Mouse (Mus musculus) kidney, embryonic 15.5 days (tissue): ENCODE results near the gene A430078G23Rik. TPM values are rescaled to one million over a fixed set of nuclear protein-coding genes. Genes with fewer than 3 reads are reported as not detected.

Source experiments
- ATAC-seq: fragments of 200-750 bp; cut with Nextera tagmentation; replicated peaks from 2 replicates; pipeline ENCODE4 v1.8.0; 2017; ENCODE audit warnings: moderate TSS enrichment; ENCODE audit not compliant: low FRiP score
- H3K27ac ChIP-seq: fragments of 300-500 bp; sonication (generic); 2 replicates; pipeline ENCODE4 v1.5.1; 2015; ENCODE audit warnings: mild to moderate bottlenecking, inconsistent platforms
- H3K27me3 ChIP-seq: fragments of 300-500 bp; sonication (generic); 2 replicates; pipeline ENCODE4 v1.6.1; 2015; ENCODE audit warnings: inconsistent platforms
- H3K36me3 ChIP-seq: fragments of 300-500 bp; sonication (generic); 2 replicates; pipeline ENCODE4 v1.6.1; 2015; ENCODE audit warnings: inconsistent platforms
- H3K4me1 ChIP-seq: fragments of 300-500 bp; sonication (generic); 2 replicates; pipeline ENCODE4 v1.6.1; 2015; ENCODE audit warnings: inconsistent platforms
- H3K4me2 ChIP-seq: fragments of 300-500 bp; sonication (generic); 2 replicates; pipeline ENCODE4 v1.6.1; 2015; ENCODE audit warnings: moderate library complexity, mild to moderate bottlenecking, inconsistent platforms
- H3K4me3 ChIP-seq: fragments of 300-500 bp; sonication (generic); replicated peaks from 2 replicates; pipeline ENCODE4 v1.5.1; 2015; ENCODE audit warnings: mild to moderate bottlenecking, inconsistent platforms
- H3K9ac ChIP-seq: fragments of 300-500 bp; sonication (generic); 2 replicates; pipeline ENCODE4 v1.6.1; 2015; ENCODE audit warnings: mild to moderate bottlenecking, inconsistent platforms
- H3K9me3 ChIP-seq: fragments of 300-500 bp; sonication (generic); replicated peaks from 2 replicates; pipeline ENCODE4 v1.6.1; 2016; ENCODE audit warnings: inconsistent platforms
- WGBS: fragments of 180-500 bp; shearing (Covaris S2); methylation state at CpG from one replicate; pipeline ENCODE4 v1.1.7; 2015; ENCODE audit warnings: mixed read lengths; 5-methylcytosine and 5-hydroxymethylcytosine counted together
- polyA plus RNA-seq: library from polyadenylated mRNA; unstranded; fragments of >200 nt; fragmentation: Nextera tagmentation; extraction: Ambion mirVana; gene quantifications from 2 replicates; pipeline ENCODE4 v1.2.1, GENCODE M21; 2015

The A430078G23Rik gene
- polyA plus RNA-seq, 1 experiment from 2014 or later = 0.12 TPM

- H3K4me2 ChIP-seq = no peak overlapping the region
- no peaks in the 10 kb centered on the region for H3K36me3 ChIP-seq
- WGBS = 81% methylated on average over 6 of the region's 6 CpGs
- ATAC-seq = no peak
- H3K9ac ChIP-seq = no peak overlapping the region
- H3K4me1 ChIP-seq = peaks cover 16% of the 10 kb centered on the region; the same call in 1 of the 2 replicates
- no peaks in the 10 kb centered on the region for H3K27me3 ChIP-seq
- no peaks in the 10 kb centered on the region for H3K9me3 ChIP-seq
- no peak overlapping the region for H3K27ac ChIP-seq
- H3K4me3 ChIP-seq = no peak overlapping the region
Observed at GRCm38 (mm10) chr8:3353811-3354442, 712 bp downstream of the A430078G23Rik start.

- no peak overlapping the region for H3K9ac ChIP-seq
Observed at GRCm38 (mm10) chr8:3354443-3354812, 1.2 kb downstream of the A430078G23Rik start.

GRCm38 (mm10) chr8:3355586-3355985 is 2.4 kb downstream of the A430078G23Rik start:
- no peaks in the 10 kb centered on the region for H3K9me3 ChIP-seq
- no peak overlapping the region for H3K4me3 ChIP-seq
- H3K36me3 ChIP-seq = no peaks in the 10 kb centered on the region
- H3K9ac ChIP-seq = no peak overlapping the region
- no peak overlapping the region for H3K4me2 ChIP-seq
- 83% methylated on average over 6 of the region's 6 CpGs for WGBS
- no peak overlapping the region for H3K27ac ChIP-seq
- no peak for ATAC-seq
- no peaks in the 10 kb centered on the region for H3K27me3 ChIP-seq
- peaks cover 11% of the 10 kb centered on the region; the same call in 1 of the 2 replicates for H3K4me1 ChIP-seq

More at GRCm38 (mm10) chr8:3354443-3354812, 1.2 kb downstream of the A430078G23Rik start:
- 61% methylated on average over 5 of the region's 5 CpGs for WGBS
- Histone ChIP-seq H3K4me3 (no peak overlapping the region), H3K4me1 (peaks cover 16% of the 10 kb centered on the region; the same call in 1 of the 2 replicates), H3K4me2 (no peak overlapping the region), H3K36me3 (no peaks in the 10 kb centered on the region), H3K27me3 (no peaks in the 10 kb centered on the region), H3K27ac (no peak overlapping the region), H3K9me3 (no peaks in the 10 kb centered on the region)
- no peak for ATAC-seq

GRCm38 (mm10) chr8:3358060-3358459 is 4.8 kb downstream of the A430078G23Rik start:
- WGBS = 3% methylated on average over 4 of the region's 4 CpGs
- Histone ChIP-seq H3K4me3 (no peak overlapping the region), H3K27ac (no peak overlapping the region), H3K36me3 (no peaks in the 10 kb centered on the region), H3K27me3 (no peaks in the 10 kb centered on the region), H3K9me3 (no peaks in the 10 kb centered on the region), H3K4me2 (no peak overlapping the region), H3K9ac (no peak overlapping the region), H3K4me1 (peaks cover 9% of the 10 kb centered on the region)
- 0 out of 2 replicates have a peak, but pooled peaks have one; percentile 34 for ATAC-seq

GRCm38 (mm10) chr8:3367086-3367485 is 13.9 kb downstream of the A430078G23Rik start:
- no peak overlapping the region for H3K4me2 ChIP-seq
- 88% methylated on average over 5 of the region's 5 CpGs for WGBS
- no peak overlapping the region for H3K9ac ChIP-seq

GRCm38 (mm10) chr8:3368091-3368490 is 14.9 kb downstream of the A430078G23Rik start:
- ATAC-seq = no peak

More at GRCm38 (mm10) chr8:3367086-3367485, 13.9 kb downstream of the A430078G23Rik start:
- Histone ChIP-seq H3K4me1 (peaks cover 5% of the 10 kb centered on the region; the same call in 1 of the 2 replicates), H3K27me3 (no peaks in the 10 kb centered on the region), H3K36me3 (no peaks in the 10 kb centered on the region), H3K4me3 (no peak overlapping the region), H3K27ac (no peak overlapping the region), H3K9me3 (no peaks in the 10 kb centered on the region)
- ATAC-seq = no peak

GRCm38 (mm10) chr8:3375748-3376147 is 22.5 kb downstream of the A430078G23Rik start:
- no peak overlapping the region for H3K27ac ChIP-seq
- no peaks in the 10 kb centered on the region for H3K27me3 ChIP-seq
- H3K9me3 ChIP-seq = no peaks in the 10 kb centered on the region
- H3K4me2 ChIP-seq = no peak overlapping the region
- no peak for ATAC-seq
- no peaks in the 10 kb centered on the region for H3K4me1 ChIP-seq
- H3K4me3 ChIP-seq = no peak overlapping the region
- H3K36me3 ChIP-seq = no peaks in the 10 kb centered on the region
- H3K9ac ChIP-seq = no peak overlapping the region

More at GRCm38 (mm10) chr8:3368091-3368490, 14.9 kb downstream of the A430078G23Rik start:
- H3K27me3 ChIP-seq = no peaks in the 10 kb centered on the region
- no peak overlapping the region for H3K4me3 ChIP-seq
- no peak overlapping the region for H3K27ac ChIP-seq
- 69% methylated on average over 1 of the region's 1 CpGs for WGBS
- H3K9me3 ChIP-seq = no peaks in the 10 kb centered on the region
- no peaks in the 10 kb centered on the region for H3K36me3 ChIP-seq
- no peak overlapping the region for H3K4me2 ChIP-seq
- no peak overlapping the region for H3K9ac ChIP-seq
- no peaks in the 10 kb centered on the region for H3K4me1 ChIP-seq

GRCm38 (mm10) chr8:3376641-3377274 is 23.5 kb downstream of the A430078G23Rik start:
- H3K36me3 ChIP-seq = no peaks in the 10 kb centered on the region
- H3K9ac ChIP-seq = no peak overlapping the region
- no peak for ATAC-seq
- H3K4me3 ChIP-seq = no peak overlapping the region
- no peak overlapping the region for H3K4me2 ChIP-seq
- no peaks in the 10 kb centered on the region for H3K27me3 ChIP-seq
- H3K4me1 ChIP-seq = no peaks in the 10 kb centered on the region
- WGBS = 61% methylated on average over 11 of the region's 11 CpGs
- H3K9me3 ChIP-seq = no peaks in the 10 kb centered on the region
- H3K27ac ChIP-seq = no peak overlapping the region

GRCm38 (mm10) chr8:3387286-3387685 is 34.1 kb downstream of the A430078G23Rik start:
- Histone ChIP-seq H3K4me1 (peaks cover 3% of the 10 kb centered on the region), H3K36me3 (no peaks in the 10 kb centered on the region), H3K27ac (no peak overlapping the region), H3K4me3 (no peak overlapping the region), H3K4me2 (no peak overlapping the region), H3K27me3 (no peaks in the 10 kb centered on the region), H3K9ac (no peak overlapping the region), H3K9me3 (no peaks in the 10 kb centered on the region)
- WGBS = 48% methylated on average over 6 of the region's 6 CpGs
- ATAC-seq = peak; percentile 69; the same call in 1 of the 2 replicates

- Histone ChIP-seq H3K36me3 (no peaks in the 10 kb centered on the region), H3K9ac (no peak overlapping the region), H3K9me3 (no peaks in the 10 kb centered on the region), H3K4me3 (no peak overlapping the region), H3K4me2 (no peak overlapping the region), H3K4me1 (peaks cover 11% of the 10 kb centered on the region), H3K27me3 (no peaks in the 10 kb centered on the region), H3K27ac (no peak overlapping the region)
- no peak for ATAC-seq
- 71% methylated on average over 9 of the region's 9 CpGs for WGBS
Observed at GRCm38 (mm10) chr8:3388591-3389338, 35.5 kb downstream of the A430078G23Rik start.

- Histone ChIP-seq H3K4me1 (peaks cover 17% of the 10 kb centered on the region), H3K27me3 (no peaks in the 10 kb centered on the region), H3K4me2 (no peak overlapping the region), H3K9me3 (no peaks in the 10 kb centered on the region), H3K27ac (no peak overlapping the region), H3K9ac (no peak overlapping the region), H3K4me3 (no peak overlapping the region), H3K36me3 (no peaks in the 10 kb centered on the region)
- ATAC-seq = no peak
- 95% methylated on average over 1 of the region's 1 CpGs for WGBS
Observed at GRCm38 (mm10) chr8:3389506-3389905, 36.3 kb downstream of the A430078G23Rik start.

GRCm38 (mm10) chr8:3392293-3392692 is 39.1 kb downstream of the A430078G23Rik start:
- Histone ChIP-seq H3K27ac (no peak overlapping the region), H3K36me3 (0 out of 2 replicates have a peak, but pooled peaks cover 6% of the 10 kb centered on the region), H3K27me3 (no peaks in the 10 kb centered on the region), H3K9ac (peak overlapping the region; percentile 73; the same call in 1 of the 2 replicates), H3K4me2 (peak overlapping the region; percentile 75), H3K4me1 (peaks cover 23% of the 10 kb centered on the region), H3K4me3 (peak overlapping the region; percentile 71), H3K9me3 (no peaks in the 10 kb centered on the region)
- no peak for ATAC-seq
- WGBS = 43% methylated on average over 4 of the region's 4 CpGs
